Mouse (Mus musculus) brain, embryonic 14.5 days (tissue): Measurements from ENCODE around the gene Palm. TPM values are rescaled to one million over a fixed set of nuclear protein-coding genes. Genes with fewer than 3 reads are reported as not detected.

Experiments
- DNase-seq: peaks from one replicate; pipeline ENCODE4 v3.0.0-alpha.2; 2011; ENCODE audit warnings: low read depth
- CTCF ChIP-seq: fragments of 200-500 bp; IDR thresholded peaks from 2 replicates; pipeline ENCODE4 v1.5.1; 2012; ENCODE audit warnings: inconsistent platforms, mild to moderate bottlenecking, moderate library complexity, borderline replicate concordance; ENCODE audit not compliant: insufficient read depth, insufficient read length; ENCODE audit errors: extremely low read depth
- POLR2A ChIP-seq: fragments of 200-500 bp; IDR thresholded peaks from 2 replicates; pipeline ENCODE4 v1.6.1; 2012; ENCODE audit warnings: mild to moderate bottlenecking, inconsistent platforms, borderline replicate concordance; ENCODE audit not compliant: poor library complexity, insufficient read depth, insufficient read length, severe bottlenecking; ENCODE audit errors: extremely low read depth
- polyA plus RNA-seq: library from polyadenylated mRNA; depleted of rRNA; stranded (reverse); fragments of >200 nt; gene quantifications from 2 replicates; pipeline ENCODE4 v1.2.3, GENCODE M21; 2012

The Palm gene
- polyA plus RNA-seq, 1 experiment, result 219 TPM

DNA sequence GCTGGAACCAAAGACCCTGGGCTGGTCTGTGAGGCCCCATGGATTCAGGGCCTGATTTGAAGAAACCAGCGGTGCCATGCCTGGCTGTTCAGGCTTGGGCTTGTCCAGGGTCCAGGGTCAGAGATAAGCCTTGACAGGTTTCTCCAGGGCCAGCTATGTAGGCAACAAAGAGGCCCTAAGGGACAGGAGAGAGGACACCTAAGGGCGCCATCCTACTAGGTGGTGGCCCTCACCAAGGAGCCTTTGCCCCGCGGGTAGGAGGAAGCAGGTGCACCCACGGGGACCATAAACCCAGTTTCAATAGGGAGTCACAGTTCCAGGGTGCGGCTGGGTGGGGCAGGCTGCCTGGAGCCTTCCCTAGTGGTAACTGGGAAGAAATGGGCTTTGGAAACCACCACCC lies 29.6 kb downstream of the Palm start:
- no peak for TF ChIP-seq CTCF
- no peak for TF ChIP-seq POLR2A
- no peak for DNase-seq

- TF ChIP-seq POLR2A (no peak), CTCF (no peak)
These were observed 31.0 kb downstream of the Palm start for GRCm38 (mm10) chr10:79824413-79824812.

GRCm38 (mm10) chr10:79831583-79831982 lies 38.2 kb downstream of the Palm start:
- no peak for DNase-seq
- TF ChIP-seq POLR2A, result no peak
- no peak for TF ChIP-seq CTCF

More at GRCm38 (mm10) chr10:79824413-79824812, 31.0 kb downstream of the Palm start:
- no peak for DNase-seq

DNA sequence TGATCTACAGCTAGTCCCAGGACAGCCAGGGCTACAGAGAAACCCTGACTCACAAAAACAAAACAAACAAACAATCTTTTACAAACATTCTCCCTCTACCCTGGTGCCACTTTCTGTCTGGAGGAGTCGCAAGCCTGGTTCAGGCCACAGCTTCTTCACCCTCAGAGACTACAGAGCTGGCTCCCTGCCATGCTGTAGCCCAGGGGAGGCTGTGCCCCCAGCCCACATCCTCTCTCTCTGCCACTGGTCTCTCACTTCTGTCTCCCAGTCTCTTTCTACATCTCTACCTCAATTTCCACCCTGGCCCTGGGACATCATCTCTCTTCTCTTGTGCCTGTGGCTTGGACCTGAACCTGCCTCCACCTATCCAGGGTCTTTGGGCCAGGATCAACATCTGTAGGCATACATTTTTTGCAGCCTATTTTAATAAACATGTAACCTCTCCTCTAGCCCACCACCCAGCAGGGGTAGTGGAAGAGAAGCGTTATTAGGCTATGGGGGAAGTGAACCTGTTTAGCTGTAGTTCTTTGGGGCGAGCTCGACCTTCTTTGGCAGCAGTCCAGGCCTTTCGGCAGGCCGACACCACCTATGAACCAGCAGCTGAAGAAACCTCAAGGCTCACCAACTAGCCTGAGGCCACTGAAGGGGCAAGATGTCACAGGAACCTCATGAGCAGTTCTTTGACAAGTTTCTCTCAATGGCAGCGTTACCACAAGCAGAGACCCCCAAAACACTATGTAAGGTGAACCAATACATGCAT lies 38.8 kb downstream of the Palm start:
- DNase-seq, result no peak
- TF ChIP-seq CTCF (no peak), POLR2A (no peak)

- TF ChIP-seq POLR2A (no peak), CTCF (no peak)
These were observed 39.4 kb downstream of the Palm start for GRCm38 (mm10) chr10:79832786-79833181.

DNA sequence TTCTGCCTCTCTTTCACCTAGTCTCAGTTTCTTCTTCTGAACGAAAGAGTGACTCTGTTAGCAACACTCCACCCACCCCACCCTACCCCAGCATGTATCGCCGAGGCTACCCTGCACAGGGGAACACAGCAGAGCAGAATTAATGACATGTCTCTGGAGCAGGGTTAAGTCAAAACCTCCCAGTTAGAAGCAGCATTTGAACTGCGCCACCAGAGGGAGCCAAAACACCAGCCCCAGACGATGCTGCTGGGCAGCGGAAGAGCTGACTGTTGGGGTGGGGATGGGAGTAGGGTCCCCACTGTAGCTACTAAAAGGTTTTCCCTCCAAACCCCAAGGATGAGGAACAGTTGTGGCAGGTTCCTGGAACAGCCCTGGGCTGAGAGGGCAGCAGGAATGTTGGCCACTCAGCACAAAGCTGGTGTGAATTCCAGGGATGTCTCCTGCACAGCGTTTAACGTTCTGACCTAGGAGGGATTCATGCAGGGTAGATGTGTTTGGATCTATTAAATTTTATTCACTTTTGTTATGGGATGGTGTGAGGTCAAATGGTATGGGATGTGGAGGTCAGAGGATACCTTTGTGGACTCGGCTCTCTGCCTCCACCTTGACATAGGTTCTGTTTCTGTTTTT lies 41.5 kb downstream of the Palm start:
- peak; percentile 88 for DNase-seq
- TF ChIP-seq CTCF (peak; percentile 98), POLR2A (no peak)

More at GRCm38 (mm10) chr10:79832786-79833181, 39.4 kb downstream of the Palm start:
- no peak for DNase-seq

- TF ChIP-seq CTCF (peak; percentile 18; the same call in 1 of the 2 replicates), POLR2A (no peak)
- DNase-seq, result no peak
These were observed 43.5 kb downstream of the Palm start for GRCm38 (mm10) chr10:79836918-79837317.

GRCm38 (mm10) chr10:79838151-79838550 lies 44.8 kb downstream of the Palm start:
- TF ChIP-seq CTCF (no peak), POLR2A (no peak)
- DNase-seq, result no peak

- DNase-seq, result no peak
- no peak for TF ChIP-seq POLR2A
- TF ChIP-seq CTCF, result no peak
These were observed 46.7 kb downstream of the Palm start for GRCm38 (mm10) chr10:79840091-79840490.

DNA sequence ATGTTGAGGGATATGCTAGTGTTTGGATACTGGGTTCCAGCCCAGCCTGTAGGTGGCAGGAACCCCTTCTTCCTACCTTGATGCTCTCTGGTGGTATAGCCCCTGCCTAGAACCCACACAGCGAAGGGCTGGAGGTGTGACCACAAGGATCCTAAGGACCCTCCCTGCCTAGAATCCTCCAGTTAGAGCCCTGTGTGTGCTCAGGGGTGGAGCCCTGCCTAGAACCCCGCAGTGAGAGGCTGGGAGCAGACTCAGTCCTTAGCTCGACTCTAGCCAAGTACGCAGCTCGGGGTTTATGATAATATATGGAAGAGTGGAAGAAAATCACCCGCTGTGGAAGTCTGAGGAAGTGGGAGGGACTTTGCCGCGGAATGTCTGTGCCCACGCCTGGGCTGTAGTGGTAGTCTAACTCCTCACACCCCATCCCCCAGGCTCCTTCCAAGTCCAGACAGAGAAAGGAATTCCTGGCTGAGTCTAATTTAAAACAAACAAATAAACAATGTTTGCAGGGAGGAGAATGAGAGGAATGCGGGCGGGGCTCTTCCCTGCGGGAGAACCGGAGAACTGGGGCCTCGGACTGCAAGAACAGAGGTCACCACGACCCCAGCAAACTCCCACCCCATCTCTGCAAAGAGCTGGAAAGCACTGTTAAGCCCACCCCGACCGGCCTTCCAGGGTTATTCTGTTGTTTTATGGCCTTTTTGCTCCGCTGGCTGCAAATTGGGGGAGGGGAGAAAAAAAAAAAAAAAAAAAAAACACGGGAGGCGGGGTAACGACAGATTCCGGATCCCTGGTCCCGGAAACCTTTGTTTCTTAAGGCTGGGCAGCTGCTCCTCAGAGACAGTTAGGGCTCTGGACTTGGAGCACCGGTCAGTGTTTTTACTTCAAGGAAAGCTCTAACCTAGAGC lies 47.5 kb downstream of the Palm start:
- DNase-seq, result peak; percentile 78
- TF ChIP-seq POLR2A (0 out of 2 replicates have a peak, but pooled peaks have one; percentile 10), CTCF (no peak)

DNA sequence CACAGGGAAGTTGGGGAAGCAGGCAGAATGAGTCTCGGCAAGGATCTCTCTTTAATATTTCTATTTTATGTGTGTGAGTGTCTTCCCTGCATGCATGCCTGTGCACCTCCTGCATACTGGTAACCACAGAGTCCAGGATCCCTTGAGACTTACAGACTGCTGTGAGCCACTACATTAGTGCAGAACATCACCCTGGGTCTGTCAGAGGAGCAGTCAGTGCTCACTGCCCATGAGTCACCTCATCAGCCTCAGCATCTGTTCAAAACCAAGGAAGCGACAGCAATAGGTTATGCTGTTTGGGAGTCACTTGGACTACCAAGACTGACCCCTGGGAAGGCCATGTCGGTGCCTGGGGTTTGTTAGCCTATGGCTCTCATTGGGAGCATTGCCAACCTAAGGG lies 49.0 kb downstream of the Palm start:
- no peak for TF ChIP-seq CTCF
- no peak for TF ChIP-seq POLR2A
- no peak for DNase-seq
